Mouse (Mus musculus) intestine, embryonic 14.5 days (tissue): ENCODE measurements at regions not wholly inside any gene's neighbourhood (a gene's known extent, or its start where the extent isn't known, plus 50 kb on each side); places are given as distances from the start of the nearest gene placed in this dataset.

ENCODE experiments used
- ATAC-seq: fragments of 200-750 bp; cut with Nextera tagmentation; replicated peaks from 2 replicates; pipeline ENCODE4 v1.8.0; 2017; ENCODE audit warnings: low read depth, moderate number of reproducible peaks, moderate TSS enrichment, moderate library complexity; ENCODE audit not compliant: low FRiP score, low TSS enrichment
- DNase-seq: peaks from one replicate; pipeline ENCODE4 v3.0.0-alpha.2; 2018; ENCODE audit warnings: low spot score
- H3K27ac ChIP-seq: fragments of 300-500 bp; sonication (generic); 2 replicates; pipeline ENCODE4 v1.5.1; 2014; ENCODE audit warnings: low read depth, mild to moderate bottlenecking, control low read depth
- H3K27me3 ChIP-seq: fragments of 300-500 bp; sonication (generic); replicated peaks from 2 replicates; pipeline ENCODE4 v1.6.1; 2014; ENCODE audit warnings: low read length, control low read depth; ENCODE audit not compliant: control insufficient read depth, insufficient read depth
- H3K36me3 ChIP-seq: fragments of 300-500 bp; sonication (generic); 2 replicates; pipeline ENCODE4 v1.6.1; 2014; ENCODE audit warnings: low read length, control low read depth; ENCODE audit not compliant: control insufficient read depth, insufficient read depth
- H3K4me1 ChIP-seq: fragments of 300-500 bp; sonication (generic); replicated peaks from 2 replicates; pipeline ENCODE4 v1.6.1; 2014; ENCODE audit warnings: low read length, control low read depth, mixed read lengths; ENCODE audit not compliant: control insufficient read depth, insufficient read depth
- H3K4me2 ChIP-seq: fragments of 300-500 bp; sonication (generic); 2 replicates; pipeline ENCODE4 v1.6.1; 2014; ENCODE audit warnings: low read length
- H3K4me3 ChIP-seq: fragments of 300-500 bp; sonication (generic); 2 replicates; pipeline ENCODE4 v1.5.1; 2014; ENCODE audit warnings: low read depth, low read length, control low read depth, mixed read lengths
- H3K9ac ChIP-seq: fragments of 300-500 bp; sonication (generic); 2 replicates; pipeline ENCODE4 v1.6.1; 2014; ENCODE audit warnings: mild to moderate bottlenecking, low read length
- H3K9me3 ChIP-seq: fragments of 300-500 bp; sonication (generic); 2 replicates; pipeline ENCODE4 v1.6.1; 2016; ENCODE audit warnings: low read length, control low read depth; ENCODE audit not compliant: control insufficient read depth
- WGBS: fragments of 180-500 bp; shearing (Covaris S2); extraction: QIAGEN DNeasy Blood & Tissue Kit; methylation state at CpG from one replicate; pipeline ENCODE4 v1.1.7; 2014; 5-methylcytosine and 5-hydroxymethylcytosine counted together

GRCm38 (mm10) chr9:111918275-111918940 lies 228.3 kb upstream of the Stac start:
- no peak for ATAC-seq
- H3K9ac ChIP-seq, result no peak overlapping the region
- no peak overlapping the region for H3K4me3 ChIP-seq
- WGBS, result 17% methylated on average over 16 of the region's 16 CpGs
- H3K9me3 ChIP-seq, result no peaks in the 10 kb centered on the region
- H3K36me3 ChIP-seq, result no peaks in the 10 kb centered on the region
- no peak overlapping the region for H3K27ac ChIP-seq
- DNase-seq, result peak; percentile 83
- H3K4me2 ChIP-seq, result no peak overlapping the region
- no peaks in the 10 kb centered on the region for H3K4me1 ChIP-seq
- no peaks in the 10 kb centered on the region for H3K27me3 ChIP-seq

GRCm38 (mm10) chr9:111916684-111917535 lies 226.8 kb upstream of the Stac start:
- peak; percentile 53; the same call in 1 of the 2 replicates for ATAC-seq
- H3K27me3 ChIP-seq, result no peaks in the 10 kb centered on the region
- no peak overlapping the region for H3K27ac ChIP-seq
- no peak overlapping the region for H3K4me2 ChIP-seq
- H3K9me3 ChIP-seq, result no peaks in the 10 kb centered on the region
- WGBS, result 30% methylated on average over 17 of the region's 17 CpGs
- no peak overlapping the region for H3K4me3 ChIP-seq
- H3K9ac ChIP-seq, result no peak overlapping the region
- H3K36me3 ChIP-seq, result no peaks in the 10 kb centered on the region
- peak; percentile 60 for DNase-seq
- no peaks in the 10 kb centered on the region for H3K4me1 ChIP-seq

GRCm38 (mm10) chr9:111908806-111909205 lies 218.7 kb upstream of the Stac start:
- Histone ChIP-seq H3K36me3 (no peaks in the 10 kb centered on the region), H3K27ac (no peak overlapping the region), H3K4me2 (no peak overlapping the region), H3K9me3 (no peaks in the 10 kb centered on the region), H3K4me1 (no peaks in the 10 kb centered on the region), H3K27me3 (no peaks in the 10 kb centered on the region), H3K4me3 (no peak overlapping the region), H3K9ac (no peak overlapping the region)
- DNase-seq (no peak), ATAC-seq (no peak)
- WGBS, result 70% methylated on average over 4 of the region's 4 CpGs

GRCm38 (mm10) chr9:111900196-111900595 lies 210.0 kb upstream of the Stac start:
- no peak overlapping the region for H3K4me3 ChIP-seq
- H3K27ac ChIP-seq, result no peak overlapping the region
- DNase-seq (no peak), ATAC-seq (no peak)
- H3K4me2 ChIP-seq, result no peak overlapping the region
- no peaks in the 10 kb centered on the region for H3K27me3 ChIP-seq
- no peaks in the 10 kb centered on the region for H3K9me3 ChIP-seq
- H3K36me3 ChIP-seq, result no peaks in the 10 kb centered on the region
- no peaks in the 10 kb centered on the region for H3K4me1 ChIP-seq
- no peak overlapping the region for H3K9ac ChIP-seq

GRCm38 (mm10) chr9:111897626-111898025 lies 207.5 kb upstream of the Stac start:
- H3K27me3 ChIP-seq, result no peaks in the 10 kb centered on the region
- H3K9ac ChIP-seq, result no peak overlapping the region
- no peaks in the 10 kb centered on the region for H3K36me3 ChIP-seq
- H3K4me2 ChIP-seq, result no peak overlapping the region
- no peaks in the 10 kb centered on the region for H3K9me3 ChIP-seq
- DNase-seq (no peak), ATAC-seq (no peak)
- WGBS, result 78% methylated on average over 5 of the region's 5 CpGs
- H3K4me1 ChIP-seq, result no peaks in the 10 kb centered on the region
- no peak overlapping the region for H3K27ac ChIP-seq
- no peak overlapping the region for H3K4me3 ChIP-seq

- no peaks in the 10 kb centered on the region for H3K9me3 ChIP-seq
- no peaks in the 10 kb centered on the region for H3K36me3 ChIP-seq
- no peak for ATAC-seq
- H3K4me1 ChIP-seq, result no peaks in the 10 kb centered on the region
- no peak overlapping the region for H3K4me2 ChIP-seq
- no peak overlapping the region for H3K27ac ChIP-seq
- 69% methylated on average over 2 of the region's 2 CpGs for WGBS
- H3K9ac ChIP-seq, result no peak overlapping the region
- DNase-seq, result no peak
- no peak overlapping the region for H3K4me3 ChIP-seq
- H3K27me3 ChIP-seq, result no peaks in the 10 kb centered on the region
These were observed 189.6 kb upstream of the Stac start for GRCm38 (mm10) chr9:111879710-111880109.

- no peak for DNase-seq
- H3K9me3 ChIP-seq, result no peaks in the 10 kb centered on the region
- H3K36me3 ChIP-seq, result no peaks in the 10 kb centered on the region
- no peak overlapping the region for H3K9ac ChIP-seq
- H3K4me2 ChIP-seq, result no peak overlapping the region
- no peak overlapping the region for H3K4me3 ChIP-seq
- no peak overlapping the region for H3K27ac ChIP-seq
- H3K4me1 ChIP-seq, result no peaks in the 10 kb centered on the region
- WGBS, result 80% methylated on average over 5 of the region's 5 CpGs
- H3K27me3 ChIP-seq, result no peaks in the 10 kb centered on the region
- no peak for ATAC-seq
These were observed 186.7 kb upstream of the Stac start for GRCm38 (mm10) chr9:111876846-111877245.

- no peak for ATAC-seq
- Histone ChIP-seq H3K9ac (no peak overlapping the region), H3K4me1 (no peaks in the 10 kb centered on the region), H3K36me3 (no peaks in the 10 kb centered on the region), H3K27ac (no peak overlapping the region), H3K9me3 (no peaks in the 10 kb centered on the region), H3K27me3 (no peaks in the 10 kb centered on the region), H3K4me2 (no peak overlapping the region), H3K4me3 (no peak overlapping the region)
- DNase-seq, result no peak
- 84% methylated on average over 7 of the region's 7 CpGs for WGBS
These were observed 180.3 kb upstream of the Stac start for GRCm38 (mm10) chr9:111870466-111870865.
